Mouse (Mus musculus): ENCODE results near the gene Tmem182.

- TF ChIP-seq CTCF (IDR thresholded peaks at IDR 0.05; ENCODE audit: insufficient read depth, low read length): no peak
- no peak for TF ChIP-seq POLR2A (IDR thresholded peaks at IDR 0.05; ENCODE audit: borderline replicate concordance, extremely low read depth, low read depth, low read length)
Observed at GRCm38 (mm10) chr1:40855268-40855667, 49.9 kb downstream of the Tmem182 start.

All from lung, adult 2 months (tissue).